Mouse (Mus musculus): Measurements from ENCODE around the gene Tomm70a. TPM values are rescaled to one million over a fixed set of nuclear protein-coding genes. Genes with fewer than 3 reads are reported as not detected.

The Tomm70a gene
- total and polyA plus RNA-seq, 3 experiments: 112 to 194 (median 129) TPM

DNA sequence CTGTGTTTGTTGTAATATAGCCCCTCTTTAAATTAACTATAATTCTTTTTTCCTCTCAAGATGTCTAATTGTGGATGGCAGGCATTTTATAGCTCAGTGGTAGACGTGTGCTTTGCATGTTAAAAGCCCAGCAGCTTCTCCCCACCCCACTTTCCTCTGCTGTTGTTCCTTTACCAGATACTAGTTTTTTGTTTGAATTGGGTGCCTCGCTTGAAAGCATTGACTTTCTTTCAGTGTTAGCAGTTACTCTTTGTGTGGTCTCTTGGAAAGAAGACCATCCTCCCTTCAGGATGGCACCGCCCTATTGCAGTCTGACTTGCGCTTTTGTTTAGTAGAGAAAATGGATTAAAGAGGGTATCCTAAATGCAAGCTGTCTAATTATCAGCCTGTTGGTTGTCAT lies 10.0 kb downstream of the Tomm70a start:
- Histone ChIP-seq H3K9me3 (replicated peaks; ENCODE audit: low read length) (no peaks in the 10 kb centered on the region), H3K27ac (ENCODE audit: insufficient read depth, low read depth) (no peak overlapping the region), H3K4me1 (ENCODE audit: control insufficient read depth in 1 of 2, insufficient read depth in 2 of 2) (peaks cover 16 to 56% of the 10 kb centered on the region in 2 experiments; a peak in 3 of 4 replicates), H3K27me3 (replicated peaks) (no peaks in the 10 kb centered on the region), H3K4me2 (ENCODE audit: insufficient read depth, low read depth, poor library complexity, severe bottlenecking) (peak overlapping the region; percentile 100), H3K79me2 (replicated peaks; ENCODE audit: control insufficient read depth, extremely low read depth, insufficient read depth, poor library complexity, severe bottlenecking) (peaks cover 80% of the 10 kb centered on the region), H3K4me3 (replicated peaks in 1 of 3; ENCODE audit: low read depth in 2 of 3, low read length in 2 of 3, poor library complexity in 1 of 3) (no peak overlapping the region), H3K36me3 (replicated peaks in 1 of 2; ENCODE audit: control insufficient read depth in 1 of 2, insufficient read depth in 1 of 2, low read length in 1 of 2) (peaks cover 23 to 76% of the 10 kb centered on the region in 2 experiments), H3K9ac (ENCODE audit: insufficient read depth, low read depth) (peak overlapping the region; percentile 40)
- in situ Hi-C loops (cut with MboI; ENCODE audit: low pct_ligation_motif_present, low pct_unique_long_range_greater_than_20kb, low sequenced_read_pairs) (no loop called here), dilution Hi-C loops (cut with MboI; ENCODE audit: extremely low pct_ligation_motif_present, extremely low pct_unique_long_range_greater_than_20kb, low sequenced_read_pairs) (no loop called here)
- DNase-seq (ENCODE audit: extremely low read depth): no peak
- no peak for TF ChIP-seq NRF1 (IDR thresholded peaks at IDR 0.05; ENCODE audit: low read depth, low read length)
- no peak for TF ChIP-seq BHLHE40 (IDR thresholded peaks at IDR 0.05; ENCODE audit: low read depth, low read length)
- no peak for TF ChIP-seq TCF12 (IDR thresholded peaks at IDR 0.05; ENCODE audit: low read depth, low read length)
- TF ChIP-seq MAZ (IDR thresholded peaks at IDR 0.05; ENCODE audit: low read depth, low read length): no peak
- TF ChIP-seq TBP (conservative IDR thresholded peaks at IDR 0.05; ENCODE audit: low read depth, low read length): no peak

DNA sequence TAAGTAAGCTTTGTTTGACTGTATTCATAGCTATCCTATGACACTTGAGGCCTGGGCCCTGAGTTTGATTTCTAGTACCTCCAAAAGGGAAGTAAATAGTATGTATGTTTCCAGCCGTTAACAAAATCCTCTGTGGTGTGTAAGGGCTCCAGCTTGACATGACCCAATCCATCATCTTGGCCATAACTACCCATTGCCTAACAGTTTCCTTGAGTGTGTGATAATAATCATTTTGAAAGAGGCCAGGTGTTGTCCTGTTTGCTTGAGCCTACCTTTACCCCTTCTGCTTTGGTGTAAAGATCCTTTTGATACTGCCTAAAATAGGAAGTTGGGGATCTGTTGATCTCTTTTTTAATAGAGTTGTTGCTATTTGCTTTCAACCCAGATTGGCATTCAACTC lies 10.8 kb downstream of the Tomm70a start:
- Histone ChIP-seq H3K4me1 (ENCODE audit: control insufficient read depth in 1 of 2, insufficient read depth in 2 of 2) (peaks cover 15 to 49% of the 10 kb centered on the region in 2 experiments; a peak in 3 of 4 replicates), H3K9ac (ENCODE audit: insufficient read depth, low read depth) (no peak overlapping the region), H3K9me3 (replicated peaks; ENCODE audit: low read length) (no peaks in the 10 kb centered on the region), H3K4me2 (ENCODE audit: insufficient read depth, low read depth, poor library complexity, severe bottlenecking) (no peak overlapping the region), H3K4me3 (replicated peaks in 1 of 3; ENCODE audit: low read depth in 2 of 3, low read length in 2 of 3, poor library complexity in 1 of 3) (no peak overlapping the region), H3K79me2 (replicated peaks; ENCODE audit: control insufficient read depth, extremely low read depth, insufficient read depth, poor library complexity, severe bottlenecking) (peaks cover 73% of the 10 kb centered on the region), H3K27ac (ENCODE audit: insufficient read depth, low read depth) (no peak overlapping the region), H3K27me3 (replicated peaks) (no peaks in the 10 kb centered on the region), H3K36me3 (replicated peaks in 1 of 2; ENCODE audit: control insufficient read depth in 1 of 2, insufficient read depth in 1 of 2, low read length in 1 of 2) (peaks cover 27 to 79% of the 10 kb centered on the region in 2 experiments)
- dilution Hi-C loops (cut with MboI; ENCODE audit: extremely low pct_ligation_motif_present, extremely low pct_unique_long_range_greater_than_20kb, low sequenced_read_pairs) (no loop called here), in situ Hi-C loops (cut with MboI; ENCODE audit: low pct_ligation_motif_present, low pct_unique_long_range_greater_than_20kb, low sequenced_read_pairs) (no loop called here)
- DNase-seq (ENCODE audit: extremely low read depth): no peak
- TF ChIP-seq ZNF384 (IDR thresholded peaks at IDR 0.05; ENCODE audit: low read depth, low read length) (no peak), KAT2A (IDR thresholded peaks at IDR 0.05; ENCODE audit: insufficient replicate concordance, low read length) (no peak), UBTF (IDR thresholded peaks at IDR 0.05; ENCODE audit: low read depth, low read length) (no peak), NRF1 (IDR thresholded peaks at IDR 0.05; ENCODE audit: low read depth, low read length) (no peak), MXI1 (IDR thresholded peaks at IDR 0.05; ENCODE audit: low read depth, low read length) (no peak), CHD2 (IDR thresholded peaks at IDR 0.05; ENCODE audit: low read length) (no peak), ZMIZ1 (IDR thresholded peaks at IDR 0.05; ENCODE audit: low read depth, low read length) (no peak), HCFC1 (IDR thresholded peaks at IDR 0.05; ENCODE audit: low read depth, low read length) (no peak), SIN3A (IDR thresholded peaks at IDR 0.05; ENCODE audit: low read length) (no peak), RAD21 (IDR thresholded peaks at IDR 0.05; ENCODE audit: low read depth, low read length) (no peak), IRF4 (IDR thresholded peaks at IDR 0.05; ENCODE audit: low read depth, low read length) (no peak), SMC3 (IDR thresholded peaks at IDR 0.05; ENCODE audit: low read depth, low read length) (no peak), ZKSCAN1 (IDR thresholded peaks at IDR 0.05; ENCODE audit: borderline replicate concordance, low read depth, low read length) (no peak), ETS1 (conservative IDR thresholded peaks at IDR 0.05; ENCODE audit: low read depth, low read length) (no peak), JUND (conservative IDR thresholded peaks at IDR 0.05; ENCODE audit: low read depth, low read length) (no peak), POLR2AphosphoS2 (IDR thresholded peaks at IDR 0.05; ENCODE audit: low read depth, low read length) (no peak), CHD1 (IDR thresholded peaks at IDR 0.05; ENCODE audit: low read depth, low read length) (no peak), MAX (IDR thresholded peaks at IDR 0.05; ENCODE audit: low read length) (no peak)
